Mouse (Mus musculus): ENCODE measurements around the gene Sema3e.

The Sema3e gene

DNA sequence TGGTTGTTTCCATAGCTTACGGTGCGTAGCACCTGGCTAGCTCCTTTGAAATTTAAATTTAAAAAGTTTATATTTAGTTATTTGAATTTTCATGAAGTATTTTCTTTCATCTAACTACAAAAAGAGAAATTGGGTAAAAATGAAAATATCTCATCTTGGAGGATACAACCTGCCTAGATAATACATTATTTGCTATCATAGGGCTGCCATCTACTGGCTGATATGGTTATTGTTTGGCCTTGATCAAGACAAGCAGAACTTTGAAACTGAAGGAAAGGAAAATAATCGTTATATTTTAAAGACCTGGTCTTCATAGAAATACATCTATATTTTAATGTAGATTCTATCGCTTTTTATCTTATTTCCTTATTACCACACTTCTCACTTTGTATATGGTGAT lies 193.6 kb downstream of the Sema3e start:
- no peak for DNase-seq

- DNase-seq = no peak
These were observed 199.4 kb downstream of the Sema3e start for GRCm38 (mm10) chr5:14224509-14224908.

DNA sequence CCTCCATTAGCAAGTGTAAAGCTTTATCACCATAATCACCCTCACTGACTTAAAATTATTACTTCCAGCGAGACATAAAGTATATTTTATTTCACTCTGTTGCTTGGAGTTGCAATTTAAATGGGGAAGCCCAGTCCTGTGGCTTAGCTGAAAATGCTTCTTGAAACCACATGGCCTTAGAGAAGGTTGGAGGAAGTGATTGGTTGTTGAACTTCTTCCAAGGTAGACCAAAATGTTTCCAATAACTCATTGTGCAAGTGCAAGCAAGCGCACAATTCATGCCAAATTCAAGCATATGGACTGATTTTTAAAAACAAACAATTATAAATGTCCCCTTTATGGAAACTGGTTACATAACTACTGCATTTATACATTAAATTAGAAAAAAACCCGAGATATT lies 206.0 kb downstream of the Sema3e start:
- no peak for DNase-seq

GRCm38 (mm10) chr5:14252583-14252982 lies 227.5 kb downstream of the Sema3e start:
- DNase-seq = no peak

- DNase-seq = no peak
These were observed 228.3 kb downstream of the Sema3e start for GRCm38 (mm10) chr5:14253328-14253727.

GRCm38 (mm10) chr5:14260156-14260555 lies 235.1 kb downstream of the Sema3e start:
- DNase-seq = no peak

- DNase-seq = no peak
These were observed 242.3 kb downstream of the Sema3e start for GRCm38 (mm10) chr5:14267400-14267799.
